8 mouse cellular contexts compared by ENCODE assay signal in the genomic region with DNA sequence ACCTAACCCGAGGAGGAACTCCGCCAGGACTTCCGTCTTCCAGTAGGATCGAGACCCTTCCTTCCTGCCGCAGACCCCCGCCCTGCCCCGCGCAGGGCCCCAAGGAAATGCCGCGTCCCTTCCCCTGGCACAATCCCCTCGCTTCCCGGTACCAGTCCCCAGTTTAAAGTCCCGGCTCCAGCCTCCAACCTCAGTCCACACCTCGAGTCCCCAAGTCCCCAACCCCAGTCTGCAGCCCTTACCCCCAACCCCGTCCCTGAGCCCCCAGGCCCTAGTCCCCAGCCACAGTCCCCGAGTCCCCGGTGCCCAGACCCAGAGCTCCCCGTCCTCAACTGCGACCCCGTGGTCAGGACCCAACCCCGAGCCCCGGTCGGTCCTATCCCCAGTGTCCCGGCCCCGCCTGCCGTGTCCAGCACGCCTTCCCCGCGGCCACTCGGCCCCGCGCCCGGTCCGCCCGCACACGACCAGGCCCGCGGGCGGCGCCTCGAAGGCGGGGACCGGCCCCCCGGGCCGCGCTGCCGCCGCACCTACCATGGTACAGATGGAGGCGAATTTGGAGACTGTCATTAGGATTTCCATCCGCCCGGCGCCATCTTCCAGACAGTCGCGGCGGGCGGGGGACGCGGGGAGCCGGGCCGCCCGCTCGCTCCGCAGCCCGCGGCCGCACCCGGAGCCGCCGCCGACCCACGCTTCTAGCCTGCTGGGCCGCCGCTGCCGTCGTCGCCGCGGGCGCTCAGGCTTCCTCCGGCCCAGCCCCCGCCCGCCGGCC. TPM values are rescaled to one million over a fixed set of nuclear protein-coding genes. Genes with fewer than 3 reads are reported as not detected.
DNase-seq lines count a peak whose midpoint lies in the region; TF ChIP-seq lines count a peak whose summit lies in the region.

No protein-coding gene starts in this region.

- H3K36me3 ChIP-seq in C2C12 (ENCODE audit: control insufficient read depth, insufficient read depth) = no peaks in the 10 kb centered on the region
- no peaks in the 10 kb centered on the region for H3K36me3 ChIP-seq in heart, embryonic 10.5 days
- no peaks in the 10 kb centered on the region for H3K36me3 ChIP-seq in megakaryocyte, embryonic 14.5 days (replicated peaks; ENCODE audit: low read length)
- no peaks in the 10 kb centered on the region for H3K36me3 ChIP-seq in testis, adult 2 months (ENCODE audit: control insufficient read depth, insufficient read depth, low read length)

- no peaks in the 10 kb centered on the region for H3K27me3 ChIP-seq in C2C12 (ENCODE audit: control insufficient read depth, insufficient read depth, insufficient read length)
- no peaks in the 10 kb centered on the region for H3K27me3 ChIP-seq in heart, embryonic 10.5 days (ENCODE audit: insufficient read depth, poor library complexity, severe bottlenecking)
- H3K27me3 ChIP-seq in megakaryocyte, embryonic 14.5 days (replicated peaks) = no peaks in the 10 kb centered on the region
- no peaks in the 10 kb centered on the region for H3K27me3 ChIP-seq in testis, adult 2 months (ENCODE audit: control insufficient read depth, insufficient read depth, low read length)

- H3K4me1 ChIP-seq in cortical plate, adult 2 months (ENCODE audit: control insufficient read depth, insufficient read depth, low read length) = peaks cover 14% of the 10 kb centered on the region; the same call in 1 of the 2 replicates
- peaks cover 36% of the 10 kb centered on the region for H3K4me1 ChIP-seq in heart, embryonic 10.5 days
- peaks cover 73% of the 10 kb centered on the region for H3K4me1 ChIP-seq in megakaryocyte, embryonic 14.5 days
- peaks cover 5% of the 10 kb centered on the region for H3K4me1 ChIP-seq in testis, adult 2 months (ENCODE audit: control insufficient read depth, insufficient read depth, low read length)

- peak overlapping the region; percentile 89 for H3K4me3 ChIP-seq in C2C12 (ENCODE audit: insufficient read depth, poor library complexity, severe bottlenecking)
- H3K4me3 ChIP-seq in cortical plate, adult 2 months (ENCODE audit: insufficient read depth, low read length) = peak overlapping the region; percentile 70
- H3K4me3 ChIP-seq in heart, embryonic 10.5 days = peak overlapping the region; percentile 93
- H3K4me3 ChIP-seq in megakaryocyte, embryonic 14.5 days (replicated peaks) = peak overlapping the region; percentile 94
- peak overlapping the region; percentile 97 for H3K4me3 ChIP-seq in testis, adult 2 months (ENCODE audit: control insufficient read depth, low read depth, low read length)

- WGBS in heart, embryonic 10.5 days = under 1% methylated on average over 83 of the region's 83 CpGs

- TF ChIP-seq POLR2A in cortical plate, adult 2 months (IDR thresholded peaks at IDR 0.05; ENCODE audit: extremely low read depth, insufficient read depth, low read length) = no peak
- no peak for TF ChIP-seq POLR2A in testis, adult 2 months (IDR thresholded peaks at IDR 0.05; ENCODE audit: control insufficient read depth, low read depth, low read length)

- TF ChIP-seq CTCF in C2C12 (IDR thresholded peaks at IDR 0.05; ENCODE audit: control insufficient read depth, insufficient read depth, insufficient read length) = no peak
- TF ChIP-seq CTCF in cortical plate, adult 2 months (IDR thresholded peaks at IDR 0.05; ENCODE audit: extremely low read depth, insufficient read depth, low read length) = no peak
- TF ChIP-seq CTCF in testis, adult 2 months (IDR thresholded peaks at IDR 0.05; ENCODE audit: control insufficient read depth, insufficient read depth, insufficient replicate concordance, low read depth, low read length) = no peak

- peak overlapping the region; percentile 99 for H3ac ChIP-seq in C2C12 (ENCODE audit: control insufficient read depth, insufficient read length, low read depth)

- H3K27ac ChIP-seq in cortical plate, adult 2 months (ENCODE audit: insufficient read depth, low read length) = peak overlapping the region; percentile 89
- peak overlapping the region; percentile 93 for H3K27ac ChIP-seq in heart, embryonic 10.5 days
- peak overlapping the region; percentile 81 for H3K27ac ChIP-seq in testis, adult 2 months (ENCODE audit: control insufficient read depth, insufficient read depth, low read depth, low read length)

- H3K9me3 ChIP-seq in heart, embryonic 10.5 days = no peaks in the 10 kb centered on the region
- H3K9me3 ChIP-seq in megakaryocyte, embryonic 14.5 days = no peaks in the 10 kb centered on the region

- peaks cover 50% of the 10 kb centered on the region for H3K79me3 ChIP-seq in C2C12 (ENCODE audit: low read depth)

- peaks cover 52% of the 10 kb centered on the region for H3K79me2 ChIP-seq in C2C12 (ENCODE audit: control insufficient read depth, insufficient read depth)

- DNase-seq in cerebellum, adult 11-12 months = peak; percentile 74
- no peak for DNase-seq in cerebellum, adult 8-10 months
- peak; percentile 83 for DNase-seq in heart, embryonic 10.5 days (ENCODE audit: low spot score)
- DNase-seq in kidney, postnatal 14 days = peak; percentile 52

TF ChIP-seq in C2C12, 6 proteins besides CTCF, POLR2A, EP300 and RAD21:
- TF ChIP-seq CEBPB (IDR thresholded peaks at IDR 0.05; ENCODE audit: low read depth) = no peak
- TF ChIP-seq MYOD1 (IDR thresholded peaks at IDR 0.05; ENCODE audit: control insufficient read depth, insufficient read length, low read depth) = no peak
- TF ChIP-seq MYOG (IDR thresholded peaks at IDR 0.05; ENCODE audit: control insufficient read depth, extremely low read depth, insufficient read length) = no peak
- TF ChIP-seq FOSL1 (IDR thresholded peaks at IDR 0.05; ENCODE audit: insufficient read depth, low read length, poor library complexity, severe bottlenecking) = no peak
- TF ChIP-seq USF1 (IDR thresholded peaks at IDR 0.05; ENCODE audit: low read depth) = no peak
- no peak for TF ChIP-seq MAX (IDR thresholded peaks at IDR 0.05)

RNA-seq across cellular contexts. Expression of gene Usp12, which starts 0.5 kb away (rescaled TPM):
- polyA plus RNA-seq in C2C12 (2012; fragmentation: generic; extraction: Trizol) = 22.2 TPM
- 31.0 and 32.7 TPM in 2 replicates for polyA plus RNA-seq in cortical plate, adult 2 months (2012; rRNA removed)
- 14.7 and 14.9 TPM in 2 replicates for polyA plus RNA-seq in heart, embryonic 10.5 days (2016; fragmentation: Nextera tagmentation; extraction: Ambion mirVana)
- 0.63 and 3.6 TPM in 2 replicates for polyA plus RNA-seq in megakaryocyte, embryonic 14.5 days (2012; ENCODE audit: insufficient read depth, low replicate concordance)
- 23.7 and 27.7 TPM in 2 replicates for polyA plus RNA-seq in testis, adult 2 months (2012; rRNA removed)

RNA-seq across cellular contexts. Expression of gene Rpl21, which starts 38.4 kb away (rescaled TPM):
- polyA plus RNA-seq in C2C12 (2012; fragmentation: generic; extraction: Trizol) = 486 TPM
- polyA plus RNA-seq in cortical plate, adult 2 months (2012; rRNA removed) = 381 and 420 TPM in 2 replicates
- polyA plus RNA-seq in heart, embryonic 10.5 days (2016; fragmentation: Nextera tagmentation; extraction: Ambion mirVana) = 412 and 477 TPM in 2 replicates
- polyA plus RNA-seq in megakaryocyte, embryonic 14.5 days (2012; ENCODE audit: insufficient read depth, low replicate concordance) = 15.4 and 53.6 TPM in 2 replicates
- polyA plus RNA-seq in testis, adult 2 months (2012; rRNA removed) = 58.3 and 64.9 TPM in 2 replicates

RNA-seq across cellular contexts. Expression of gene Rasl11a, which starts 50.6 kb away (rescaled TPM):
- polyA plus RNA-seq in C2C12 (2012; fragmentation: generic; extraction: Trizol) = 35.3 TPM
- 3.8 and 5.4 TPM in 2 replicates for polyA plus RNA-seq in cortical plate, adult 2 months (2012; rRNA removed)
- 11.1 and 15.1 TPM in 2 replicates for polyA plus RNA-seq in heart, embryonic 10.5 days (2016; fragmentation: Nextera tagmentation; extraction: Ambion mirVana)
- polyA plus RNA-seq in megakaryocyte, embryonic 14.5 days (2012; ENCODE audit: insufficient read depth, low replicate concordance) = 6.5 and 7.0 TPM in 2 replicates
- 0.84 and 1.6 TPM in 2 replicates for polyA plus RNA-seq in testis, adult 2 months (2012; rRNA removed)
